Mouse (Mus musculus) left cerebral cortex, adult 18-20 months (tissue): ENCODE results near the gene Atp6v0c. TPM values are rescaled to one million over a fixed set of nuclear protein-coding genes. Genes with fewer than 3 reads are reported as not detected.

Experiments used
- DNase-seq, 2 experiments: peaks; one replicate each; pipeline ENCODE4 v3.0.0; 2021 to 2022; ENCODE audit warnings: low spot score in 2 of 2, mixed read lengths in 1 of 2
- long read RNA-seq, 2 experiments: library from polyadenylated mRNA; stranded (forward); transcript quantifications; one replicate each; pipeline ENCODE4 v2.0.0; 2021
- total RNA-seq, 2 experiments: library from RNA; stranded (reverse); gene quantifications; 2 replicates each; pipeline ENCODE4 v1.2.3; 2021

Gene Atp6v0c
- total RNA-seq: 1,000 to 10,000 TPM; 1,209 to 1,218 TPM
- long read RNA-seq, experiment 1, transcript Atp6v0c-206 (3 exons, 607 nt): minor isoform, 11 of 1,415 reads
- long read RNA-seq, experiment 1, transcript Atp6v0c-201 (3 exons, 1,183 nt): major isoform, 1,356 of 1,415 reads
- long read RNA-seq, experiment 1, transcript Atp6v0c-202 (4 exons, 796 nt): minor isoform, 13 of 1,415 reads
- long read RNA-seq, experiment 1, partial matches to known transcripts: 10 of 1,415 reads
- long read RNA-seq, experiment 1, other reads (novel, unspliced or antisense): 25 of 1,415 reads
- long read RNA-seq, experiment 2, transcript Atp6v0c-202 (4 exons, 796 nt): minor isoform, 11 of 1,272 reads
- long read RNA-seq, experiment 2, transcript Atp6v0c-206 (3 exons, 607 nt): minor isoform, 8 of 1,272 reads
- long read RNA-seq, experiment 2, transcript Atp6v0c-201 (3 exons, 1,183 nt): major isoform, 1,214 of 1,272 reads
- long read RNA-seq, experiment 2, partial matches to known transcripts: 10 of 1,272 reads
- long read RNA-seq, experiment 2, other reads (novel, unspliced or antisense): 29 of 1,272 reads

- peak; percentile 94 to 95 for DNase-seq
Observed at GRCm38 (mm10) chr17:24169317-24170065, at the start of gene Atp6v0c. TSS of gene Atp6v0c (minus strand) at chr17:24169702.

GRCm38 (mm10) chr17:24216836-24217235, 47.3 kb upstream of the Atp6v0c start:
- DNase-seq: no peak

GRCm38 (mm10) chr17:24213186-24213585, 43.7 kb upstream of the Atp6v0c start:
- DNase-seq: no peak

GRCm38 (mm10) chr17:24212441-24213018, 43.0 kb upstream of the Atp6v0c start:
- no peak for DNase-seq

- peak; percentile 87 to 90 for DNase-seq
Observed at GRCm38 (mm10) chr17:24211631-24212440, 42.3 kb upstream of the Atp6v0c start.

GRCm38 (mm10) chr17:24210591-24210990, 41.1 kb upstream of the Atp6v0c start:
- DNase-seq: no peak

- DNase-seq: no peak
Observed at GRCm38 (mm10) chr17:24209916-24210240, 40.4 kb upstream of the Atp6v0c start.

- peak; percentile 42 to 65 for DNase-seq
Observed at GRCm38 (mm10) chr17:24209043-24209915, 39.8 kb upstream of the Atp6v0c start, which contains the start of gene Ntn3. TSS of gene Ntn3 (minus strand) at chr17:24209531.

- DNase-seq: peak in 1 of 2 experiments; percentile 28
Observed at GRCm38 (mm10) chr17:24208641-24209042, 39.1 kb upstream of the Atp6v0c start.

GRCm38 (mm10) chr17:24207768-24208640, 38.5 kb upstream of the Atp6v0c start:
- no peak for DNase-seq

GRCm38 (mm10) chr17:24206451-24207351, 37.2 kb upstream of the Atp6v0c start:
- peak; percentile 71 to 83 for DNase-seq

GRCm38 (mm10) chr17:24205908-24206361, 36.4 kb upstream of the Atp6v0c start:
- peak in 1 of 2 experiments; percentile 50 for DNase-seq

GRCm38 (mm10) chr17:24205284-24205888, 35.9 kb upstream of the Atp6v0c start, which contains the start of gene Tbc1d24:
TSS of gene Tbc1d24 (minus strand) at chr17:24205562.
- DNase-seq: peak; percentile 94 to 95

- DNase-seq: no peak
Observed at GRCm38 (mm10) chr17:24204846-24205245, 35.3 kb upstream of the Atp6v0c start.

GRCm38 (mm10) chr17:24203611-24204534, 34.4 kb upstream of the Atp6v0c start:
- DNase-seq: no peak

GRCm38 (mm10) chr17:24203068-24203467, 33.6 kb upstream of the Atp6v0c start:
- no peak for DNase-seq
